Mouse (Mus musculus) kidney, adult 10 weeks (tissue): Measurements from ENCODE around the gene Kprp. TPM values are rescaled to one million over a fixed set of nuclear protein-coding genes. Genes with fewer than 3 reads are reported as not detected.

Experiments used
- polyA plus RNA-seq: library from polyadenylated mRNA; stranded (reverse); fragments of 350-450 nt; fragmentation: Illumina TruSeq; extraction: RNeasy Lipid Tissue Mini Kit (QIAGEN cat#74804); gene quantifications from one replicate; pipeline ENCODE4 v1.2.3, GENCODE M21; 2014; ENCODE audit warnings: low read depth, low replicate concordance

Kprp gene
- not detected for polyA plus RNA-seq

GRCm38 (mm10) chr3:92827108-92827507 lies at the start of gene Kprp:
Gene Kprp, minus strand, starts transcription at chr3:92827247.

DNA sequence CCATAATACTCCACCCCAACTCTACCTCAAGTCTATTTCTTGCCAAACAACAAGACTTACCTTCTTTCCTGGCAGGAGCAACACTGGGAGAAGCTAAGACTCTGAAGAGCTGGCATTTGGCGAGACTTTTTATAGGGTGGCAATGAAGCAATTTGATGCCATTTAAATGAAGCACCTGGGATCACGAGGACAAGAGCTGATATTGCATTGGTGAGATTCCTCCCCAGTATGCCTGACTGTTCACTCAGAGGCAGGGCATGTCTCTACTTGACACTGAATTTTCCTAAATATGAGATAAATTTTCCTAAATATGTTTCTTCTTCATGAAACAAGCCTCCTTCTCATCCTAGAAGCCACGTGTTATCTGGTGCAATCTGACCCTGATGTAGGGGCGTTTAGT lies 43.1 kb upstream of the Kprp start, which contains the start of gene 2310050C09Rik:
Gene 2310050C09Rik, minus strand, starts transcription at position 101 of the 400 bp plus-strand sequence.

GRCm38 (mm10) chr3:92851186-92851585 lies 24.1 kb upstream of the Kprp start, which contains the start of gene Lce1l:
Gene Lce1l, minus strand, starts transcription at chr3:92851286.

DNA sequence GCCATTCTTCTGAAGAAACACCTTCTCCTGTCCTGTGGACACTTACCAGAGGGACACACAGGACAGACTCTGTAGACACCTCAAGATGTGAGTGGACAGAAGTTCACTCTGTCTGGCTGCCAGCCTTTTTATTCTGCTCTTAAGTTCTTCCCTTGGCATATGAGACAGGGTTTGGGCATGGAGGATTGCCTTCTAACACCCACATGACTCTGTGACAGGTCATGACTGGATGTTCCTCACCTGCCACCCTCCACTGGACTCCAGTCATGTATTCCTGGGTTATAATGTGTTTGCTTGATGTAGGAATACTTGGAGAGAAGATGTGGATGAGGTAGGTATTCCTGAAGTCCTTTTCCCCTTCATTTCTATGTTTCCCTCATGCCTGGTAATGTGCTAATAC lies 19.3 kb downstream of the Kprp start, which contains the start of gene Lce1k:
Gene Lce1k, minus strand, starts transcription at position 101 of the 400 bp plus-strand sequence.

DNA sequence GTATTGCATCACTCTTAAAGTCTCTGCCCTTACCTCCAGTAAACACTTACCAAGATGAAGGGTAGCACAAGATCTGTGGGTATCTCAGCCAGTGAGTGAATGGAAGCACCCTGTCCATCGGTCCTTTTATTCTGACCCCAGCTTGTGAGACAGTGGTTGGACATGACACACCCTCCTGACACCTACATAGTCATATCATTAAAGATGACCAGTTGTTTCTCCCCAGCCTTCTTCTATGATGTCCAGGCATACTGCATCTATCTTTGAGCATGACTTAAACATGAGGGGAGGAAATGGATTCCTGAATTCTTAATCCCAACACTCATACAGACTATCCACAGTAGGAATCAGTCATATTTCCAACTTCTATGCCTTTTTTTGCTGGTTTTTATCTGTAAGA lies 36.6 kb downstream of the Kprp start, which contains the start of gene Lce1j:
Gene Lce1j, minus strand, starts transcription at position 101 of the 400 bp plus-strand sequence.

GRCm38 (mm10) chr3:92778799-92779198 lies 48.2 kb downstream of the Kprp start, which contains the start of gene Lce1i:
Gene Lce1i, minus strand, starts transcription at chr3:92778899.

Other genes starting within 250 kb of the Kprp start
- 2.1 TPM for gene Smcp, start 238.2 kb downstream of the Kprp start, polyA plus RNA-seq
- gene 2210017I01Rik, start 219.8 kb downstream of the Kprp start, polyA plus RNA-seq, result not detected
- not detected for gene Lce6a, start 205.6 kb downstream of the Kprp start, polyA plus RNA-seq
- gene Lce1a1, start 178.9 kb downstream of the Kprp start, polyA plus RNA-seq, result not detected
- gene Lce1b, start 170.3 kb downstream of the Kprp start, polyA plus RNA-seq, result not detected
- gene Lce1a2, start 156.9 kb downstream of the Kprp start, polyA plus RNA-seq, result not detected
- gene Lce1c, start 148.0 kb downstream of the Kprp start, polyA plus RNA-seq, result not detected
- gene Lce1d, start 140.0 kb downstream of the Kprp start, polyA plus RNA-seq, result not detected
- gene Lce1e, start 118.2 kb downstream of the Kprp start, polyA plus RNA-seq, result not detected
- gene Lce1f, start 106.9 kb downstream of the Kprp start, polyA plus RNA-seq, result not detected
- not detected for gene Gm38119, start 88.2 kb downstream of the Kprp start, polyA plus RNA-seq
- gene Lce1g, start 74.9 kb downstream of the Kprp start, polyA plus RNA-seq, result not detected
- not detected for gene Lce1h, start 62.2 kb downstream of the Kprp start, polyA plus RNA-seq
- gene Lce1i, start 48.3 kb downstream of the Kprp start, polyA plus RNA-seq, result not detected
- gene Lce1j, start 36.7 kb downstream of the Kprp start, polyA plus RNA-seq, result not detected
- not detected for gene Lce1k, start 19.4 kb downstream of the Kprp start, polyA plus RNA-seq
- not detected for gene Lce1l, start 24.0 kb upstream of the Kprp start, polyA plus RNA-seq
- gene 2310050C09Rik, start 43.0 kb upstream of the Kprp start, polyA plus RNA-seq, result not detected
- not detected for gene Lce3a, start 99.0 kb upstream of the Kprp start, polyA plus RNA-seq
- gene Lce3b, start 105.7 kb upstream of the Kprp start, polyA plus RNA-seq, result not detected
- gene Lce3c, start 117.2 kb upstream of the Kprp start, polyA plus RNA-seq, result not detected
- gene Lce3d, start 130.1 kb upstream of the Kprp start, polyA plus RNA-seq, result not detected
- not detected for gene Lce3e, start 139.8 kb upstream of the Kprp start, polyA plus RNA-seq
- not detected for gene Lce3f, start 165.0 kb upstream of the Kprp start, polyA plus RNA-seq
- gene Crct1, start 188.4 kb upstream of the Kprp start, polyA plus RNA-seq, result not detected
- gene Lce1m, start 191.8 kb upstream of the Kprp start, polyA plus RNA-seq, result not detected
- gene Gm4858, start 241.6 kb upstream of the Kprp start, polyA plus RNA-seq, result not detected